Mouse (Mus musculus) heart, postnatal 4 days (tissue): ENCODE data around the gene Hist1h2bc. TPM values are rescaled to one million over a fixed set of nuclear protein-coding genes. Genes with fewer than 3 reads are reported as not detected.

Source experiments
- DNase-seq: peaks from one replicate; pipeline ENCODE4 v3.0.0; 2021
- microRNA-seq, 2 experiments: library from miRNA; unstranded; fragments of <30 nt; microRNA quantifications; one replicate each; pipeline ENCODE4 v1.2.0; 2021 to 2022
- total RNA-seq, 2 experiments: library from RNA; stranded (reverse); gene quantifications; 2 replicates each; pipeline ENCODE4 v1.2.3; 2021

The Hist1h2bc gene
- total RNA-seq, 2 experiments from 2014 or later: 44.8 to 56.0 TPM

DNA sequence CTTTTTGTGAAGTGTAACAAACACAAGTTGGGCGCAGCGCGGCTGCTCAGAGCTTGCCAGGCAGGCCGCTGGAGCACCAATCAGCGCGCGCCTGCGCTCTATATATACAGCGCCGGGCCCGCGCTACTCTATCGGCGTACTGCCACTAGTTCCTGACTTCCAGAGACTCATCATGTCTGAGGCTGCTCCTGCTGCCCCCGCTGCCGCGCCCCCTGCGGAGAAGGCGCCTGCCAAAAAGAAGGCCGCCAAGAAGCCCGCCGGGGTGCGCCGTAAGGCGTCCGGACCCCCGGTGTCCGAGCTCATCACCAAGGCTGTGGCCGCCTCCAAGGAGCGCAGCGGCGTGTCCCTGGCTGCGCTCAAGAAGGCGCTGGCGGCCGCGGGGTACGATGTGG lies 54.7 kb downstream of the Hist1h2bc start, which contains the start of gene Hist1h1c:
Gene Hist1h1c, plus strand, starts transcription at position 132 of the 392 bp plus-strand sequence.
- DNase-seq: peak; percentile 93

DNA sequence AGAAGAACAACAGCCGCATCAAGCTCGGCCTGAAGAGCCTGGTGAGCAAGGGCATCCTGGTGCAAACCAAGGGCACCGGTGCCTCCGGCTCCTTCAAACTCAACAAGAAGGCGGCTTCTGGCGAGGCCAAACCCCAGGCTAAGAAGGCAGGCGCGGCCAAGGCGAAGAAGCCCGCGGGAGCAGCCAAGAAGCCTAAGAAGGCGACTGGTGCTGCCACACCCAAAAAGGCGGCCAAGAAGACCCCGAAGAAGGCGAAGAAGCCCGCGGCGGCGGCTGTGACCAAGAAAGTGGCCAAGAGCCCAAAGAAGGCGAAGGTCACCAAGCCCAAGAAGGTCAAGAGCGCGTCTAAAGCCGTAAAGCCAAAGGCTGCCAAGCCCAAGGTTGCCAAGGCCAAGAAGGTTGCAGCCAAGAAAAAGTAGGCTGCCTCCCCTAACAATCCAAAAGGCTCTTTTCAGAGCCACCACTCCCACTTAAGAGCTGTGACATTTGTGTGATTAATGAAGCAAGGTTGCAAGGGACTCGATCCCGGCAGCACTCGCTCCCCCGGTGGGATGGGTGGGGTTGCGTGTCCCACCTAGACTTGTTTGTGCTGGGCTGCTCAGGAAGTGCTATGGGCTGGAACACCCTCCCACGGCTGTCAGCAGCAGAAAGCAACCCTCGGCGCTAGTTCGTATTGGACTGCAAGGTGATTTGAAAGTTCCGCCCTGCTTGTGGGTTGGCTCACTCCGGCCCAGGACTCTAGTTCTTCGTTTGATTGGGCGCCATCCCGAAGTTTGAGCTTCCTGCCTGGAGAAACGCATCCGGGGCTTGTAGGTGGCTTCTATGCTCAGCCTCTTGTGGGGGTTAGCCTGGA lies 55.3 kb downstream of the Hist1h2bc start:
- DNase-seq: peak; percentile 92

DNA sequence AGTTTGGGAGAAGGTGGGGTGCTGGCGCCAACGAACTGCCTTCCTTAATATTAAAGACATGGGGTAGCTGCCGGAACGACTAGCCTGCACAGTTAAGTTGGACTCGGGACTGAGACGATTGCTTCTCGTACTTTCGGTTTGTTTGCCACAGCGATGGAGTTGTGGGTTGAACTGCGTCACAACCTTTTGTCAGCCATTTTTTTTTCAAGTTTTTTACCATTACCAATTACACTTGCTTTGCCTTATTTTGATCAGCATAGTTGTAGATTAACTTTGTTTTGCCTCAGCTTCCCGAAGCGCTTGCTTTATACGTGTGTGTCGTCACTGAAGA lies 55.9 kb downstream of the Hist1h2bc start:
- no peak for DNase-seq

DNA sequence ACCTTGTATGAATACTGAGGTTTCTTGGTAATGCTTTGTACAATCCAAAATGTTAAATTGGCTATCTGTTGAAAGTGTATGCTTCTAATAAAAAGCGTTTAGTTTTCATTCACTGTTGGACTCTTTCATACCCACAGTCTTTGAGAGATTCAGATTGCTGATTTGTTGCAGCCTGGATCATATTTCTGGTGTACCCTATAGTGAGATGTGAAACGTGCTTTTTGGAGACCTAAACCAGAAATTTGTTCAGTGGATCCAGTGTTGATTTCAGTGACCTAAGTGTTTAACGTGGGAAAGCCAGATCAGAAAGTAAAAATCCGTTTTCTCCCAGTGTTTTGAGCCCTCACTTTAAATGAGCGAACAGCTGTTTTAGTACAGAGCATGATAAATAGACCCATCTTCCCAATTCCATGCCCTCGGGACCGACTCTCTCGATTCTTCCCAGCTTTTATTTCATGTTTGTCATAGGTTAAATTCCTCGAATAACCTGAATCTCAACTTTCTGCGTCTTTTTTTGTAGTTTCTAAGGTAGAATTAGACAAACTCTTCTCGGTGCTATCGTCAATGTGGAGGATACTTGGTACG lies 56.3 kb downstream of the Hist1h2bc start:
- no peak for DNase-seq

DNA sequence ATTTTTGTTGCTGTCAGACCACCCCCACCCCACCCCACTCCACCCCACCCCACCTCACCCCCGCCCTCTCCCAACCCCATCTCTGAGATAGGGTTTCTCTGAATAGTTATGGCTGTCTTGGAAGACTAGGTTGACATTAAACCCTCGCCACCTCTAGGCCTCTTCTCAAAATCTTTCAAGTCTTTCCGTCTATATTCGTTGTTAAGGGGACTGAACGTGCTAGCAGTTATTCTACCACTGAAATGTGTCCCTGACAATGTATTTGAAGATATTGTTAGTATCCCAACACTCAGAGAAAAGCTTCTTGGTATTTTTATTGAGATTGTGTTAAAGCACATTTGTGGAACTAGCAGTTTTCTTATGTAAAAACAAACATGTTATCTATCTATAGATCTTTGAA lies 56.9 kb downstream of the Hist1h2bc start:
- no peak for DNase-seq

DNA sequence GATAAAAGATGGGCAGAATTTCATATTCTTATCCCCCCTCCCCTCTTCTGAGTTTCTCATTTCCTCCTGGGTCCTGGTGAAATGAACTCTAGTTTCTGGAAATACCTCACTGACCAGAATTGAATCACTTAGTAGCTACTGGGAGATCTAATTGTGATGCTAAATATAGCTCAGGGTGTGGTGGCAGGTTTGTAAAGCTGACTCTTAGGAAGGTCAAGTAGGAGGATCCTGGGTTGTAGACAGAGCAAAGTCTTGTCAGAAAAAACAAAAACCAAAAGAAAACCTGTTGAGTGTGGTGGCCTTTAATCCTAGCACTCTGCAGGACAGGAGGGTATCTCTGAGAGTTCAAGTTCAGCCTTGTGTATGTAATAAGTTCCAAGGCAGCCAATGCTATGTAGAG lies 58.0 kb downstream of the Hist1h2bc start:
- DNase-seq: no peak

Small RNA genes within 50 kb of the gene (microRNA-seq; reads per million reads assigned to microRNA genes)
- gene Gm44350: 0 to 0.20 reads per million in 2 experiments

Other genes with a start within 250 kb of the Hist1h2bc start
- under 1 TPM; 0.11 to 0.24 TPM for gene Btn1a1, start 218.3 kb upstream of the Hist1h2bc start, total RNA-seq
- not detected for gene Btn2a2, start 195.3 kb upstream of the Hist1h2bc start, total RNA-seq
- gene Hist1h4h, start 153.1 kb upstream of the Hist1h2bc start, total RNA-seq: 1,000 to 10,000 TPM; 1,227 to 1,327 TPM
- 100 to 1,000 TPM; 480 to 499 TPM for gene Hist1h2af, start 150.3 kb upstream of the Hist1h2bc start, total RNA-seq
- gene Hist1h3g, start 148.8 kb upstream of the Hist1h2bc start, total RNA-seq: 100 to 1,000 TPM; 165 to 172 TPM
- 10 to 100 TPM; 23.5 to 23.8 TPM for gene Hist1h2bh, start 140.8 kb upstream of the Hist1h2bc start, total RNA-seq
- gene Hist1h3f, start 140.1 kb upstream of the Hist1h2bc start, total RNA-seq: 100 to 1,000 TPM; 121 to 128 TPM
- gene Hist1h4f, start 132.6 kb upstream of the Hist1h2bc start, total RNA-seq: 100 to 1,000 TPM; 802 to 855 TPM
- 10 to 100 TPM; 40.0 to 43.0 TPM for gene Hist1h1d, start 130.9 kb upstream of the Hist1h2bc start, total RNA-seq
- 100 to 1,000 TPM; 299 to 323 TPM for gene Hist1h3e, start 121.8 kb upstream of the Hist1h2bc start, total RNA-seq
- 10 to 100 TPM; 77.0 to 85.3 TPM for gene Hist1h2ae, start 113.0 kb upstream of the Hist1h2bc start, total RNA-seq
- 100 to 1,000 TPM; 624 to 645 TPM for gene Hist1h2bg, start 112.8 kb upstream of the Hist1h2bc start, total RNA-seq
- 100 to 1,000 TPM; 278 to 296 TPM for gene Hist1h2bf, start 110.0 kb upstream of the Hist1h2bc start, total RNA-seq
- 10 to 100 TPM; 62.5 to 79.1 TPM for gene Hist1h2ad, start 109.8 kb upstream of the Hist1h2bc start, total RNA-seq
- 10 to 100 TPM; 52.4 to 58.7 TPM for gene Hist1h3d, start 108.4 kb upstream of the Hist1h2bc start, total RNA-seq
- 100 to 1,000 TPM; 322 to 324 TPM for gene Hist1h4d, start 102.6 kb upstream of the Hist1h2bc start, total RNA-seq
- 10 to 100 TPM; 38.8 to 42.2 TPM for gene Hist1h2be, start 63.1 kb upstream of the Hist1h2bc start, total RNA-seq
- 100 to 1,000 TPM; 269 to 306 TPM for gene Hist1h1e, start 61.6 kb upstream of the Hist1h2bc start, total RNA-seq
- gene Hist1h2ac, start 251 bp upstream of the Hist1h2bc start, total RNA-seq: 10 to 100 TPM; 11.4 to 11.7 TPM
- 1 to 10 TPM; 1.6 to 1.8 TPM for gene Hist1h1t, start 11.6 kb downstream of the Hist1h2bc start, total RNA-seq
- gene Hist1h4c, start 14.3 kb downstream of the Hist1h2bc start, total RNA-seq: 100 to 1,000 TPM; 167 to 175 TPM
- 10 to 100 TPM; 19.7 to 21.0 TPM for gene Hfe, start 26.7 kb downstream of the Hist1h2bc start, total RNA-seq
- 100 to 1,000 TPM; 472 to 511 TPM for gene Hist1h1c, start 54.6 kb downstream of the Hist1h2bc start, total RNA-seq
- gene Hist1h3c, start 61.4 kb downstream of the Hist1h2bc start, total RNA-seq: 100 to 1,000 TPM; 252 to 264 TPM
- 100 to 1,000 TPM; 281 to 294 TPM for gene Hist1h2bb, start 62.5 kb downstream of the Hist1h2bc start, total RNA-seq
- 100 to 1,000 TPM; 424 to 425 TPM for gene Hist1h2ab, start 66.9 kb downstream of the Hist1h2bc start, total RNA-seq
- 100 to 1,000 TPM; 568 to 625 TPM for gene Hist1h3b, start 68.1 kb downstream of the Hist1h2bc start, total RNA-seq
- gene Hist1h4b, start 72.8 kb downstream of the Hist1h2bc start, total RNA-seq: 100 to 1,000 TPM; 312 to 320 TPM
- gene Hist1h4a, start 77.0 kb downstream of the Hist1h2bc start, total RNA-seq: 100 to 1,000 TPM; 433 to 442 TPM
- gene Hist1h3a, start 78.2 kb downstream of the Hist1h2bc start, total RNA-seq: 100 to 1,000 TPM; 440 to 473 TPM
- 100 to 1,000 TPM; 219 to 236 TPM for gene Hist1h1a, start 79.5 kb downstream of the Hist1h2bc start, total RNA-seq
- gene Trim38, start 85.7 kb downstream of the Hist1h2bc start, total RNA-seq: not detected
- gene Slc17a2, start 122.8 kb downstream of the Hist1h2bc start, total RNA-seq: not detected
- gene Slc17a3, start 155.2 kb downstream of the Hist1h2bc start, total RNA-seq: not detected
- gene Slc17a1, start 183.6 kb downstream of the Hist1h2bc start, total RNA-seq: not detected
- gene Slc17a4, start 230.8 kb downstream of the Hist1h2bc start, total RNA-seq: not detected
- gene Hist1h2ba, start 250.0 kb downstream of the Hist1h2bc start, total RNA-seq: not detected